Mouse (Mus musculus) kidney, postnatal 36 days (tissue): ENCODE data around the gene Ece1.

Experiments
- DNase-seq, 2 experiments: peaks; one replicate each; pipeline ENCODE4 v3.0.0; 2021 to 2022; ENCODE audit warnings: mixed read lengths in 2 of 2

Gene Ece1

DNA sequence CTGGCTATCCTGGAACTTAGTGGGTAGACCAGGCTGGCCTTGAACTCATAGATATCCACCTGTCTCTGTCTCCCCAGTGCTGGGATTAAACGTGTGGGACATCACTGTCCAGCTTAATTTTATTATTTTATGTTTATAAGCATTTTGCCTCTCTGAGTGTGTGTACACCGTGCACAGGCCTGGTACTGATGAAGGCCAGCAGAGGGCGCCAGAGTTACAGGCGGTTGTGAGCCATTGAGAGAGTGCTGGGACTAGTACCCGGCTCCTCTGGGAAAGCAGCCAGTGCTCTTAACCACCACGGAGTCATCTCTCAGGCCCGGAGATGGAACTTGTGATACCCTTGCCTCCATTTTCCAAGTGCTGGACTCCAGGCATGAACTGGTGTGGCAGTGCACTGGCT lies 4.9 kb upstream of the Ece1 start:
- peak; percentile 61 to 86 for DNase-seq

- DNase-seq: no peak
These were observed 3.7 kb upstream of the Ece1 start for GRCm38 (mm10) chr4:137858371-137858770.

- peak in 1 of 2 experiments; percentile 59 for DNase-seq
These were observed 501 bp upstream of the Ece1 start for GRCm38 (mm10) chr4:137861461-137862011.

- DNase-seq: peak; percentile 20 to 52
These were observed 641 bp downstream of the Ece1 start for GRCm38 (mm10) chr4:137862516-137863240.

GRCm38 (mm10) chr4:137864031-137864430 lies 2.0 kb downstream of the Ece1 start:
- DNase-seq: no peak

DNA sequence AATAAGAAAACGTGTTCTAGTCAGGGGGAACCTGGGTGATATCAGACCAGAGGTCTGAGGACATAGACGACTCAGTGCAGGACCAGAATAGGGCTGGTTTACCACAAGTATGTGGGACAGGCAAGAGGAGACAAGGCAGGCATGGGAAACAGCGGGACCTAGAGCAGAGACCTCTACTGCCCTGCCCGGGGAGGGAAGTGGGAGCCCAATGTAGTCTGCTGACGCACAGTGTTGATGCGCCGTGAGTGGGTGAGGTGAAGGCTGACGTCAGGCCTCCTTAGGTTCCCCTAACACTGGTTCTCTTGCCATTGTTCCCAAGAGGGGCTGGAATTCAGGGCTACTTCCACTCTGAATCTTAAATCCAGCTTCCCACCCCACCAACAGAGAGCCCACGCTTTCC lies 2.7 kb downstream of the Ece1 start:
- DNase-seq: peak in 1 of 2 experiments; percentile 44

DNA sequence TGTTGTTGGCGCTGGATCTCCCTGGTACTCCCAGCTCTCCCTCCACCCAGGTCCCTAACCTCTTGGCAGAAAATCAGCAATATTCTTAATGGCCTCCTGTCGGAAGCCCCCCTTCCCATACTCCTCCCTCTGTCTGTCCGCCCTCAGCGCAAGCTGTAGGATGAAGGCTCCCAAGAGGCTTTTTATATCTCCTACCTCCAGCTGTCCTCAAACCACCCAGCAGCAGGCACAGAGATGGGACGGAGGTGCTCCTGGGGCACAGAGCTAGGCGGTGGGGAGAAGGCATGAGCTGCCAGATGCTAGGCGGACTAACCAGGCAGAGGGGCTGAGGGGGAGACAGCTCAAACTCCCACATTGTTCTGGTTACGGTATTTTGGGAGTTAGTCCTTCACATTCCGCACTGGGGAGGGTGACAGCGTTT lies 3.2 kb downstream of the Ece1 start:
- no peak for DNase-seq

GRCm38 (mm10) chr4:137866206-137866863 lies 4.3 kb downstream of the Ece1 start:
- peak; percentile 32 to 61 for DNase-seq

DNA sequence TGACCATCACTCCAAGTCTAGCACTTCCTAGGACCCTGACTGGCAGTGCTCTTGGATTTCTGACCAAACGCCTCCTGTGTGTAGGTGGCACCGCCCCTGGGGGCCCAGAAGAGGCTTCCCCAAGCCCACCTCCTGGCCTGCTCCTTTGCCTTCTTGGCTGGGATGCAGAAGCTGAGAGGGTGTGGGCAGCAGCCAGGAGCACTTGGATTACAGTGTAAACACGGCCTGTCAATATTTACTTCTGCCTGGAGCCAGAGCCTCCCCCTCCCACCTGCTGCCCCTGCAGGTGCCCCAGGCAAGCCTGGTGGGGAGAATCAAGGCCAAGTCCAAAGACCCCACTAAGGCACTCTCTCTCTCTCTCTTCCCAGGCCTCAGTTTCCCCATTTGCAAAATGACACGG lies 5.2 kb downstream of the Ece1 start:
- peak; percentile 71 to 73 for DNase-seq

DNA sequence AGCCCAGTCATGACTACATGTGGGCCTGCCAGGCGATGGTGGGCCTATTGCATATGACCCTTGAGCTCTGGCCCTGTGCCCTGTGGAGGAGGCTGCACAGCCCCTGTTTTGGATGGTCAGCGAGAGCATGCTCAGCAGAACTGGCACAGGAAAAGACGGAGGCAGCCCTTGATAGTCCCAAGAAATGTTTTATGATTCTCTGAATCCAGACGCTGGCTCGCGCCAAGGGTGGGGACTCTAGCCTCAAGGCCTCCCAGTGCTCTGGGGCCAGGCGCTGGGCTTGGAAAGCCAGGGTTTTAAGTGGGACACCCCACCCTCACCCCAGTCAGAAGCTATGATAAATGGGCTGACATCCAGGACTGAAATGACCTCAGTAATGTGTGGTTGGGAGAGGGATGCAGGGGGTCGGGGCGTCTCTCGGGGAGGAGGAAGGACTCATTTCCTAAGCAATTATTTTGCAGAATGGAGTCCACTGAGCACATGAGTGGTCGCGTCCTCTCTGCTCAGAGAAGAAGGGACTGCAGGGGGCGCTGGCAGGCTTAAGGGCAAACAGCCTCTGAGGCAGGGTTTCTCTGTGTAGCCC lies 5.7 kb downstream of the Ece1 start:
- DNase-seq: peak; percentile 85 to 89

DNA sequence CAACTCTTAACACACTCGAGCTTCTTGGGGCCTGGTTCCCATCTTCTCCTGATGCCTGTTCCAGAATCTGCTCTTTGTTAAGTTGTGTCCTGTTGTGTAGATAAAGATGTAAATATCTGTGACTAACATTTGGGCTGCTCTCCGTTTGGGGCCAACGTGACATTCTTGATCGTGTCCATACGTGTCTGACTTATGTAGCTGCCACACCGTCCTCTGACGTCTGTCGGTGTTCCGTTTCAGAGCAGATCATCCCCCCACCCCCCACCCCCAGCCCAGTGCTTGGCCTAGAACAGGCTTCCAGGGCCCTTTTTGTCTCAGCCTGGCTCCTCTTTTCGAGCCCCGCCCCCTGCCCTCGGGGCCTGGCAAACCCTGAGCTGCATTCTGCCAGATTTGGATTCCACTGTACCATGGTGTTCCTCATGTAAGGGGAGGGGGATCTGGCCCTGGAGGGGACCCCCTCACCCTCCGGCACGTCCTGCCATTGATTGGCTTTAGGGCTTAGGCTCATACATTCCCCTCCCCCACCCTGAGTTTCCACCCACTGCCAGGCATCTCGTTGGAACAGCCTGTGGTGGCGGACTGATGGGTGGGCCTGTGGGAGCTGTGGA lies 7.7 kb downstream of the Ece1 start:
- peak in 1 of 2 experiments; percentile 46 for DNase-seq

- DNase-seq: no peak
These were observed 8.9 kb downstream of the Ece1 start for GRCm38 (mm10) chr4:137870979-137871378.

- DNase-seq: no peak
These were observed 9.4 kb downstream of the Ece1 start for GRCm38 (mm10) chr4:137871431-137871830.

DNA sequence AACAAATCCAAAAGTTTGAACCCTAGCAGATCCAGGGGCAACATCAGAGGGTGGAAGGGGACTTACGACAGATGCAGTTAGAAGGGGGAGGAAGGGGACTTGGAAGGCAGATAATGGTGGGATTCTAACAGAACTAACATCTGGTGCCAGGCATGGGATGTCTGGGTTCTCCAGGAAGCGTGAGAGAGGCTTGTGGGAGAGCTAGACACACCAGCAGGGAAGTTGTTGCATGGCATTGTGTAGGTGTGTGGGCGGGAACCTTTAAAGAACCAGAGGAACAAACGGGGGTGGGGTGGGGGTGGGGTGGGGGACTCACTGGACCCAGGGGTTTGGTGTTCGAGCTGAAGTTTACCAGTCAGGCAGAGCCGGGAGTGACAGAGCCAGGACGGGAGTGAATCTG lies 12.3 kb downstream of the Ece1 start:
- DNase-seq: no peak

- DNase-seq: no peak
These were observed 12.8 kb downstream of the Ece1 start for GRCm38 (mm10) chr4:137874826-137875225.

DNA sequence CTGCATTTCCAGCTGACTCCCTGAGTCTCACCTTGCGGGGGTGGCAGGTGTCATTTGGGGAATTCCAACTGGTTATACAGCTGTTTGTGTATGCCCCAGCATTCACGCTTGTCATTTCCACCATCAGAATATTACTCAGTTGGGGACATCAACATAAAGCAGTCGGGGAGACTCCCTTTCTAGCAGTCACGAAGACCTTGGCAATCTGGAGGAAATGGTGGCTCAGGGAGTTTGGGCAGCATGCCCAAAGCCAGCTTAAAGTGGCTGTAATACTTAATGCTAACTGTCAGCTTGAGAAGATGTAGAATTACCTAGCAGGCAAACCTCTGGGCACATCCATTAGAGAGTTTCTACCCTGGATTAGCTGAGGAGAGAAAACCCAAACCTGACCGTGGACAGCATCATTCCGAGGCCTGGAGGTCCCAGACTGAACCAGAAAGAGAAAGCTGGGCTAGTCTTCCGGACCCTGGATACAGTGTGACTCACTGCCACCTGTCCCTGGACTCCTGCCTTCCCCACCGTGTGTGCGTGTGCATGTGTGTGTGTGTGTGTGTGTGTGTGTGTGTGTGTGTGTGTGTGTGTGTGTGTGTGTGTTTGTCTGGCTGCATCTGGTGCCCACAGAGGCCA lies 13.5 kb downstream of the Ece1 start:
- DNase-seq: no peak

- DNase-seq: no peak
These were observed 14.8 kb downstream of the Ece1 start for GRCm38 (mm10) chr4:137876834-137877233.

DNA sequence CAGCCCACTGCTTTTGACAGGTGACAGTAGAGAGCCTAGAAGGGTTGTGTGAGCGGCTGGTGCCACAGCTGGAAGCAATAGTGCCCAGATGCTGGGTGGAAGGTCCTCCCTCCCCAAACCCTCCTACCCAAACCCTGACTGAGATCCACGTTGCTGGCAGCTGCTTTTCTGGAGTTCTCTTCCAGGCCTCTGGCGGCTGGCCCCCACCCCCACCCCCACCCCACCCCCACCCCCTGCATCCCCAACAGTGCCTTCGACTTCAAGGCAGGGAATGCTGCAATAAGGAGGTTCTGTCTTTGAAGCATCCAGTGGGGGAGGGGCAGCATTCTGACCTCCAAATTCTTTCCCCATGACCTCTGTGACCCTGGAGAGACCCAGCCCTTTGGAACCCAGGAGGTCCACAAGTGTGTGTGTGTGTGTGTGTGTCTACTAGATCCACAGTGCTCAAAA lies 15.4 kb downstream of the Ece1 start:
- DNase-seq: no peak

DNA sequence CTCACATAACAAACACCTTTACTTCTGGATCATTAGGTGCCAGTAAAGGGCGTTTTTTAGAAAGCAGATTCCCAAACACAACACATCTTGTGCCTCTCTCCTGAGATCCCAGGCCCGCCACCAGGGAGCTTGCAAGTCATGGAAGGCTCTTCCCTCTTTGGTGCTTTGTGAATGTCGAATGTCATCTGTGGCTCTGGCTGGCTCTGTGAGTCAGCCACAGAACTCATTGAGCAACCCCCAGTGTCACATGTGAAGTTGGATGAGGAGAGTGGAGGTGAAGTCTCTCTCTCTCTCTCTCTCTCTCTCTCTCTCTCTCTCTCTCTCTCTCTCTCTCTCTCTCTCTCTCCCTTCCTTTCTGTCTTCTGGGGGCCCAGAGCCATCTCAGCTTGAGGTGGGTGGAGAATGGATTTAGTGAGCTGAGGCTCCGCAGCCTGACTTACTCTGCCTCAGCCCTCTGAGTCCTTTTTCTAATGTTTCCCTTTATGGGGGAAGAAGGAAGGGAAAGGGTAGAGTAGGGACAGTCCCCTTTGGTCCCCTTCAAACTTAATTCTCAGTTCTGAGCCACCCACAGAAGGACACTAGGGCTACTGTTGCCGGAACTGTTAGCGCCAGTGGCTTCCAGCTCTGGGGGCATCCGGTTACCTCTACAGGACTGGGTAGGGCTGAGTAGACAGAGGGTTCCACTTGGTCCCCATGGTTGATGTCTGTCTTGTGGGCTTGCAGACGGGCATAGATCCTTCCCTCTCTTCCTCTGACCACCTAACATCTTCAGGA lies 17.5 kb downstream of the Ece1 start:
- DNase-seq: no peak

DNA sequence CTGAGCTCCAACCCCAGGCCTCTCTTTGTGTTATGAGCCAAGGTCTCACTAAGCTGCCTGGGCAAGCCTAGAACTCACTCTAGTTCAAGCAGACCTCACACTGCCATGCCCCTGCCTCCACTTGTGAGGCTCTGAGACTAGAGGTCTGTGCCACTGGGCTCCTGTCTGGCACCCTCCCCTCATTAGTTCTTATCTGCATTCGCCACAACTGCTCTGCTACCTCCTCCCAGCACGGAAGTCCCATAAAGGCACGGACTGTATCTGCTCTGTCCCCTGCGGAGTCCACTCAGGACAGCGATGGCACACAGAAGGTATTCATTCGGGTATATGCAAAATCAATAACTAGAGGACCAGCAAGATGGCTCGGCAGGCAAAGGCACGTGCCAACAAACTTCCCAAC lies 19.4 kb downstream of the Ece1 start:
- DNase-seq: no peak

- DNase-seq: no peak
These were observed 20.6 kb downstream of the Ece1 start for GRCm38 (mm10) chr4:137882663-137883062.
